ENCODE assay signal across 9 mouse cellular contexts in genomic region chr15:100673585-100674391, GRCm38 (mm10). TPM values are rescaled to one million over a fixed set of nuclear protein-coding genes. Genes with fewer than 3 reads are reported as not detected.
DNase-seq lines count a peak whose midpoint lies in the region; ATAC-seq and TF ChIP-seq lines count a peak whose summit lies in the region.
"Had no signal": no experiment of that assay in that cellular context is flagged by ENCODE, and none has a peak within 500 bp of the region (broad histone marks: within the 10 kb centered on the region; RNA-seq: fewer than 3 reads in every experiment).

No protein-coding gene starts in this region.

- no peak overlapping the region for H3K9ac ChIP-seq in ES-Bruce4 (ENCODE audit: low read depth, poor library complexity, severe bottlenecking)

- TF ChIP-seq CTCF in ES-Bruce4 (IDR thresholded peaks at IDR 0.05; ENCODE audit: low read depth, low read length), result no peak

- H3K9me3 ChIP-seq in ES-Bruce4 (replicated peaks; ENCODE audit: control insufficient read depth, insufficient read depth, low read length, poor library complexity, severe bottlenecking), result no peaks in the 10 kb centered on the region

- DNase-seq in heart, adult 8-10 months (ENCODE audit: low spot score), result peak; percentile 21
- no peak for DNase-seq in heart, postnatal 36 days
- DNase-seq in testis, postnatal 14 days (ENCODE audit: low spot score), result no peak
- DNase-seq in ovary, postnatal 14 days (ENCODE audit: low spot score), result no peak
- no peak for DNase-seq in layer of hippocampus, postnatal 10 days (ENCODE audit: low spot score in 2 of 2)

- peak overlapping the region; percentile 72 for H3K27ac ChIP-seq in ES-Bruce4 (ENCODE audit: insufficient read depth, low read length)
- H3K27ac ChIP-seq: kidney, postnatal 0 days had no signal

- no peaks in the 10 kb centered on the region for H3K36me3 ChIP-seq in ES-Bruce4 (ENCODE audit: control insufficient read depth, insufficient read depth, low read length, poor library complexity, severe bottlenecking)

- peak; percentile 63 for ATAC-seq in granulocyte monocyte progenitor cell, adult 5-6 weeks (replicated peaks; ENCODE audit: poor library complexity, severe bottlenecking)
- peak; percentile 51 for ATAC-seq in megakaryocyte, adult 5-6 weeks (ENCODE audit: poor library complexity, severe bottlenecking)

- no peak for TF ChIP-seq EP300 in ES-Bruce4 (IDR thresholded peaks at IDR 0.05; ENCODE audit: insufficient read depth, low read depth, low read length)

- peaks cover 3% of the 10 kb centered on the region for H3K4me1 ChIP-seq in ES-Bruce4 (ENCODE audit: control insufficient read depth, insufficient read depth, low read length)

- H3K27me3 ChIP-seq in ES-Bruce4 (ENCODE audit: control insufficient read depth, insufficient read depth, low read length, poor library complexity, severe bottlenecking), result no peaks in the 10 kb centered on the region

- no peak for TF ChIP-seq POLR2A in ES-Bruce4 (IDR thresholded peaks at IDR 0.05; ENCODE audit: insufficient read depth, low read length)

- intact Hi-C loops in heart, postnatal 36 days (cut with DNase I), result no loop called here

- H3K4me3 ChIP-seq in ES-Bruce4 (ENCODE audit: low read depth, low read length), result no peak overlapping the region

RNA-seq across cellular contexts. Expression of gene Bin2, which starts 4.4 kb away (rescaled TPM):
- total RNA-seq in heart, adult 8-10 months (2022), result 1 to 10 TPM in 2 of 4 experiments, under 1 TPM in 2; 0.84 to 2.6 (median 1.1) TPM
- 1 to 10 TPM; 1.6 TPM for total RNA-seq in heart, postnatal 36 days (2021)
- polyA plus RNA-seq in ES-Bruce4 (2011; ENCODE audit: insufficient read depth, insufficient read length, low read depth, missing spikeins), result 15.4 and 30.0 TPM in 2 replicates
- total RNA-seq in granulocyte monocyte progenitor cell, adult 5-6 weeks (2014; fragmentation: Nextera tagmentation), result 114 TPM in 2 replicates
- total RNA-seq in granulocyte monocyte progenitor cell, adult 5-6 weeks (2017), result 98.3 and 98.8 TPM in 2 replicates
- total RNA-seq in megakaryocyte, adult 5-6 weeks (2015), result 309 and 324 TPM in 2 replicates
- 275 and 304 TPM in 2 replicates for total RNA-seq in megakaryocyte, adult 5-6 weeks (2017)
- total RNA-seq in layer of hippocampus, postnatal 10 days (2021), result 1 to 10 TPM; 3.9 to 4.8 TPM

RNA-seq across cellular contexts. Expression of gene Cela1, which starts 13.9 kb away (rescaled TPM):
- 1 to 10 TPM; 1.1 to 2.0 (median 1.5) TPM for total RNA-seq in heart, adult 8-10 months (2022)
- under 1 TPM in 1 of 2 experiments, not detected in 1; 0.98 TPM for total RNA-seq in heart, postnatal 36 days (2021)
- 2.0 and 2.4 TPM in 2 replicates for polyA plus RNA-seq in ES-Bruce4 (2011; ENCODE audit: insufficient read depth, insufficient read length, low read depth, missing spikeins)
- total RNA-seq in granulocyte monocyte progenitor cell, adult 5-6 weeks (2014; fragmentation: Nextera tagmentation), result 4.7 and 7.9 TPM in 2 replicates
- 2.3 and 2.5 TPM in 2 replicates for total RNA-seq in granulocyte monocyte progenitor cell, adult 5-6 weeks (2017)
- total RNA-seq in megakaryocyte, adult 5-6 weeks (2015), result 3.5 and 6.2 TPM in 2 replicates
- 1.8 and 4.2 TPM in 2 replicates for total RNA-seq in megakaryocyte, adult 5-6 weeks (2017)
- total RNA-seq in layer of hippocampus, postnatal 10 days (2021), result 1 to 10 TPM in 1 of 2 experiments, under 1 TPM in 1; 0.87 to 1.7 TPM

RNA-seq across cellular contexts. Expression of gene Smagp, which starts 37.0 kb away (rescaled TPM):
- total RNA-seq in heart, adult 8-10 months (2022), result 10 to 100 TPM; 10.9 to 20.2 (median 11.9) TPM
- total RNA-seq in heart, postnatal 36 days (2021), result 10 to 100 TPM; 13.7 to 15.8 TPM
- polyA plus RNA-seq in ES-Bruce4 (2011; ENCODE audit: insufficient read depth, insufficient read length, low read depth, missing spikeins), result 36.6 and 45.6 TPM in 2 replicates
- 5.4 and 6.1 TPM in 2 replicates for total RNA-seq in granulocyte monocyte progenitor cell, adult 5-6 weeks (2014; fragmentation: Nextera tagmentation)
- not detected in 2 replicates for total RNA-seq in granulocyte monocyte progenitor cell, adult 5-6 weeks (2017)
- 1.1 and 3.2 TPM in 2 replicates for total RNA-seq in megakaryocyte, adult 5-6 weeks (2015)
- 0.51 and 4.5 TPM in 2 replicates for total RNA-seq in megakaryocyte, adult 5-6 weeks (2017)
- 1 to 10 TPM; 1.7 to 4.1 TPM for total RNA-seq in layer of hippocampus, postnatal 10 days (2021)

RNA-seq across cellular contexts. Expression of gene Galnt6, which starts 55.4 kb away (rescaled TPM):
- under 1 TPM; 0.54 to 0.86 (median 0.64) TPM for total RNA-seq in heart, adult 8-10 months (2022)
- under 1 TPM; 0.72 to 0.98 TPM for total RNA-seq in heart, postnatal 36 days (2021)
- 25.1 and 28.1 TPM in 2 replicates for polyA plus RNA-seq in ES-Bruce4 (2011; ENCODE audit: insufficient read depth, insufficient read length, low read depth, missing spikeins)
- 25.4 and 27.4 TPM in 2 replicates for total RNA-seq in granulocyte monocyte progenitor cell, adult 5-6 weeks (2014; fragmentation: Nextera tagmentation)
- 32.5 and 44.6 TPM in 2 replicates for total RNA-seq in granulocyte monocyte progenitor cell, adult 5-6 weeks (2017)
- total RNA-seq in megakaryocyte, adult 5-6 weeks (2015), result 3.6 and 4.2 TPM in 2 replicates
- total RNA-seq in megakaryocyte, adult 5-6 weeks (2017), result 9.6 and 11.4 TPM in 2 replicates
- total RNA-seq in layer of hippocampus, postnatal 10 days (2021), result under 1 TPM; 0.49 to 0.87 TPM

RNA-seq across cellular contexts. Expression of gene Dazap2, which starts 58.6 kb away (rescaled TPM):
- total RNA-seq in heart, adult 8-10 months (2022), result 100 to 1,000 TPM; 170 to 189 (median 183) TPM
- 100 to 1,000 TPM; 161 to 177 TPM for total RNA-seq in heart, postnatal 36 days (2021)
- polyA plus RNA-seq in ES-Bruce4 (2011; ENCODE audit: insufficient read depth, insufficient read length, low read depth, missing spikeins), result 70.7 and 85.2 TPM in 2 replicates
- 252 and 291 TPM in 2 replicates for total RNA-seq in granulocyte monocyte progenitor cell, adult 5-6 weeks (2014; fragmentation: Nextera tagmentation)
- total RNA-seq in granulocyte monocyte progenitor cell, adult 5-6 weeks (2017), result 155 and 168 TPM in 2 replicates
- total RNA-seq in megakaryocyte, adult 5-6 weeks (2015), result 576 and 578 TPM in 2 replicates
- total RNA-seq in megakaryocyte, adult 5-6 weeks (2017), result 242 and 284 TPM in 2 replicates
- 10 to 100 TPM; 78.4 to 92.4 TPM for total RNA-seq in layer of hippocampus, postnatal 10 days (2021)

Comparison
In these comparisons a context has a peak if more than half of its experiments do, and no peak if none do; other contexts are left out.
1. RNA of gene Bin2, which starts 4.4 kb away (total RNA-seq): 275 to 324 TPM in megakaryocyte, adult 5-6 weeks and 98.3 to 114 TPM in granulocyte monocyte progenitor cell, adult 5-6 weeks; 3.9 to 4.8 TPM in layer of hippocampus, postnatal 10 days, 1.6 TPM in heart, postnatal 36 days and 0.84 to 2.6 TPM in heart, adult 8-10 months; every median in the first group is over 10 times any median in the second.